Mouse (Mus musculus): Measurements from ENCODE around the gene Rasgef1b. TPM values are rescaled to one million over a fixed set of nuclear protein-coding genes. Genes with fewer than 3 reads are reported as not detected.

The Rasgef1b gene
- polyA plus RNA-seq, 1 experiment: 0.36 TPM

GRCm38 (mm10) chr5:99174608-99175385, 554.1 kb downstream of the Rasgef1b start:
- H3K4me3 ChIP-seq (ENCODE audit: insufficient read depth, low read depth, low read length): no peak overlapping the region
- H3K4me1 ChIP-seq (ENCODE audit: control insufficient read depth, insufficient read depth, insufficient read length, low read length): no peaks in the 10 kb centered on the region
- no peak overlapping the region for H3K27ac ChIP-seq (replicated peaks; ENCODE audit: low read depth, low read length)

GRCm38 (mm10) chr5:99169836-99170235, 559.0 kb downstream of the Rasgef1b start:
- H3K4me3 ChIP-seq (ENCODE audit: insufficient read depth, low read depth, low read length): no peak overlapping the region
- H3K27ac ChIP-seq (replicated peaks; ENCODE audit: low read depth, low read length): no peak overlapping the region
- no peaks in the 10 kb centered on the region for H3K4me1 ChIP-seq (ENCODE audit: control insufficient read depth, insufficient read depth, insufficient read length, low read length)

- Histone ChIP-seq H3K4me1 (ENCODE audit: control insufficient read depth, insufficient read depth, insufficient read length, low read length) (no peaks in the 10 kb centered on the region), H3K4me3 (ENCODE audit: insufficient read depth, low read depth, low read length) (no peak overlapping the region), H3K27ac (replicated peaks; ENCODE audit: low read depth, low read length) (no peak overlapping the region)
Observed at GRCm38 (mm10) chr5:99167767-99168166, 561.1 kb downstream of the Rasgef1b start.

Other genes starting within 250 kb of the Rasgef1b start
- gene Vamp9, start 177.2 kb upstream of the Rasgef1b start, polyA plus RNA-seq (2012; ENCODE audit: insufficient read depth, insufficient read length, missing spikeins): not detected in 2 replicates
- gene Hnrnpd, start 249.9 kb upstream of the Rasgef1b start, polyA plus RNA-seq (2012; ENCODE audit: insufficient read depth, insufficient read length, missing spikeins): 75.8 and 84.9 TPM in 2 replicates
- gene 4930524J08Rik, start 250.0 kb upstream of the Rasgef1b start, polyA plus RNA-seq (2012; ENCODE audit: insufficient read depth, insufficient read length, missing spikeins): 1.8 TPM in 1 of 2 replicates, not detected in the other

Measured in brown adipose tissue, adult 24 weeks (tissue).